Mouse (Mus musculus): ENCODE results near the gene Card10. TPM values are rescaled to one million over a fixed set of nuclear protein-coding genes. Genes with fewer than 3 reads are reported as not detected.
A peak's percentile ranks its signal among the peaks of the same experiment; 100 is the strongest.

Card10 gene
- polyA plus RNA-seq, 1 experiment from 2014 or later, result 9.5 TPM

- no peaks in the 10 kb centered on the region for H3K36me3 ChIP-seq
- ATAC-seq (replicated peaks; ENCODE audit: low FRiP score), result no peak
- H3K27me3 ChIP-seq, result no peaks in the 10 kb centered on the region
- H3K9ac ChIP-seq, result no peak overlapping the region
- no peaks in the 10 kb centered on the region for H3K4me1 ChIP-seq
- H3K4me2 ChIP-seq, result no peak overlapping the region
- WGBS, result 32% methylated on average over 10 of the region's 10 CpGs
- H3K9me3 ChIP-seq (replicated peaks), result no peaks in the 10 kb centered on the region
- no peak overlapping the region for H3K27ac ChIP-seq
- H3K4me3 ChIP-seq (replicated peaks), result no peak overlapping the region
These were observed 39.6 kb downstream of the Card10 start for GRCm38 (mm10) chr15:78763210-78763609.

DNA sequence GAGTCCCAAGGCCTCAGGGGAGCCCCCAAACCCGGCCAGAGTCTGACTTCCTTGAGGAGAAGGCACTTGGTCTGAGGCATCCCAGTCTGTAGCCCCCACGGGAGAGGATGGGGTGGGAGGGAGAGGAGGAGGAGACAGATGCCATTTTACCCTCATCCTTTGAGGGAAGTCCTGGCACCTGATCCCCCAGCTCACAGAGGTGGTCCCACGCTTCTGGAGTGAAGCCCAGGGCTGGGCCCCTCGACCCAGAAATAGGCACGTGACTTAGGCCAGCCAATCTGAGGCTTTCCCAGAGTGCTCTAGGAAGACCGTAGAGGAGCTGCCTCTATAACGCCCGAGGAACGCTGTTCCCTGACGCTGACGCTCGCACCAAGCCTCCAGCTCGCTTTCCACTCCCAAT is 41.7 kb downstream of the Card10 start:
- no peak overlapping the region for H3K4me2 ChIP-seq
- peaks cover 3% of the 10 kb centered on the region; the same call in 1 of the 2 replicates for H3K4me1 ChIP-seq
- no peaks in the 10 kb centered on the region for H3K9me3 ChIP-seq (replicated peaks)
- no peak overlapping the region for H3K4me3 ChIP-seq (replicated peaks)
- H3K36me3 ChIP-seq, result no peaks in the 10 kb centered on the region
- H3K9ac ChIP-seq, result no peak overlapping the region
- H3K27ac ChIP-seq, result no peak overlapping the region
- ATAC-seq (replicated peaks; ENCODE audit: low FRiP score), result no peak
- 82% methylated on average over 13 of the region's 13 CpGs for WGBS
- no peaks in the 10 kb centered on the region for H3K27me3 ChIP-seq

- H3K4me1 ChIP-seq, result peaks cover 10% of the 10 kb centered on the region
- 89% methylated on average over 6 of the region's 6 CpGs for WGBS
- no peak overlapping the region for H3K27ac ChIP-seq
- no peaks in the 10 kb centered on the region for H3K36me3 ChIP-seq
- H3K9ac ChIP-seq, result no peak overlapping the region
- H3K27me3 ChIP-seq, result no peaks in the 10 kb centered on the region
- no peak for ATAC-seq (replicated peaks; ENCODE audit: low FRiP score)
- no peak overlapping the region for H3K4me3 ChIP-seq (replicated peaks)
- H3K4me2 ChIP-seq, result no peak overlapping the region
- no peaks in the 10 kb centered on the region for H3K9me3 ChIP-seq (replicated peaks)
These were observed 44.7 kb downstream of the Card10 start for GRCm38 (mm10) chr15:78758132-78758531.

- H3K27me3 ChIP-seq, result no peaks in the 10 kb centered on the region
- ATAC-seq (replicated peaks; ENCODE audit: low FRiP score), result no peak
- WGBS, result 60% methylated on average over 12 of the region's 12 CpGs
These were observed 46.7 kb downstream of the Card10 start for GRCm38 (mm10) chr15:78755966-78756725.

DNA sequence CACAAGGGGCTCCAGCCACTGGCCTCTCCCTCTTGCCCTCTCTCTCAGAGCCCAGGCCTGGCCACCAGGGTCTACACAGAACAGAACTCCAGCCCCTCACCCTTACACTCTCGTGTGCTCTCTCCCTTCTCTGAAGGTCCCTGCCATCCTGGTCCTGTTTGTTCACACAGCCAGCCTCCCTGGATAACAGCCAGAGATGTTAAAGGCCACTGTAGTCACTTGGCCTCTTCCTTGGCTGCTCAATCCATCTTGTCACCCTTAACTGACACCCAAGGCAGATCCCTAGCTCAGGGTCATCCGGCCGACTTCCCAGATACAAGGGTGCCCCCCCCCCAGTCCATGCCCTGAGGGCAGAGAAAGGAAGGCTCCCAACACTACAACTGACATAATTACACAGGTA is 47.6 kb downstream of the Card10 start:
- Histone ChIP-seq H3K27ac (no peak overlapping the region), H3K9me3 (replicated peaks) (no peaks in the 10 kb centered on the region), H3K4me3 (replicated peaks) (no peak overlapping the region), H3K4me1 (peaks cover 10% of the 10 kb centered on the region), H3K4me2 (no peak overlapping the region), H3K27me3 (no peaks in the 10 kb centered on the region), H3K9ac (no peak overlapping the region), H3K36me3 (no peaks in the 10 kb centered on the region)
- ATAC-seq (replicated peaks; ENCODE audit: low FRiP score), result no peak
- WGBS, result 50% methylated on average over 3 of the region's 3 CpGs

More at GRCm38 (mm10) chr15:78755966-78756725, 46.7 kb downstream of the Card10 start:
- Histone ChIP-seq H3K4me2 (no peak overlapping the region), H3K9ac (no peak overlapping the region), H3K36me3 (no peaks in the 10 kb centered on the region), H3K4me3 (replicated peaks) (no peak overlapping the region), H3K9me3 (replicated peaks) (no peaks in the 10 kb centered on the region), H3K27ac (no peak overlapping the region), H3K4me1 (peaks cover 10% of the 10 kb centered on the region)

- 82% methylated on average over 5 of the region's 5 CpGs for WGBS
- ATAC-seq (replicated peaks; ENCODE audit: low FRiP score), result no peak
These were observed 48.7 kb downstream of the Card10 start for GRCm38 (mm10) chr15:78754144-78754543.

DNA sequence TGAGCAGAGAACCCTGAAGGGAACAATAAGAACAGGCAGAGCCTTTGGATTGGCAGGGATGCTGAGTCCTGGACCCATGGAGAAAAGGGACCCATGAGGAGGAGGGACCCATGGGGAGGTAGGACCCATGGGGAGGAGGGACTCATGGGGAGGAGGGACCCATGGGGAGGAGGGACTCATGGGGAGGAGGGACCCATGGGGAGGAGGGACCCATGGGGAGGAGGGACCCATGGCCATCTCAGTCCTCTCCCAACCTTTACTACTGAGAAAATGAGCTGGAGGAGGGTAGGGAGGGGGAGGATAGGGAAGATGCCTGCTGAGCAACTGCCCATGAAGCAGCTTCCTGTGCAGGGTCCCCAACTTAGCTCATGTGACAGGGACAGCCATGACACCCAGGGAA is 49.9 kb downstream of the Card10 start:
- peaks cover 10% of the 10 kb centered on the region for H3K4me1 ChIP-seq
- no peaks in the 10 kb centered on the region for H3K9me3 ChIP-seq (replicated peaks)
- H3K36me3 ChIP-seq, result no peaks in the 10 kb centered on the region
- H3K27ac ChIP-seq, result no peak overlapping the region
- H3K9ac ChIP-seq, result no peak overlapping the region
- ATAC-seq (replicated peaks; ENCODE audit: low FRiP score), result peak; percentile 31; the same call in 1 of the 2 replicates
- H3K27me3 ChIP-seq, result no peaks in the 10 kb centered on the region
- no peak overlapping the region for H3K4me3 ChIP-seq (replicated peaks)
- no peak overlapping the region for H3K4me2 ChIP-seq

More at GRCm38 (mm10) chr15:78754144-78754543, 48.7 kb downstream of the Card10 start:
- Histone ChIP-seq H3K4me1 (peaks cover 10% of the 10 kb centered on the region), H3K36me3 (no peaks in the 10 kb centered on the region), H3K27me3 (no peaks in the 10 kb centered on the region), H3K4me3 (replicated peaks) (no peak overlapping the region), H3K27ac (no peak overlapping the region), H3K9me3 (replicated peaks) (no peaks in the 10 kb centered on the region), H3K9ac (no peak overlapping the region), H3K4me2 (no peak overlapping the region)

DNA sequence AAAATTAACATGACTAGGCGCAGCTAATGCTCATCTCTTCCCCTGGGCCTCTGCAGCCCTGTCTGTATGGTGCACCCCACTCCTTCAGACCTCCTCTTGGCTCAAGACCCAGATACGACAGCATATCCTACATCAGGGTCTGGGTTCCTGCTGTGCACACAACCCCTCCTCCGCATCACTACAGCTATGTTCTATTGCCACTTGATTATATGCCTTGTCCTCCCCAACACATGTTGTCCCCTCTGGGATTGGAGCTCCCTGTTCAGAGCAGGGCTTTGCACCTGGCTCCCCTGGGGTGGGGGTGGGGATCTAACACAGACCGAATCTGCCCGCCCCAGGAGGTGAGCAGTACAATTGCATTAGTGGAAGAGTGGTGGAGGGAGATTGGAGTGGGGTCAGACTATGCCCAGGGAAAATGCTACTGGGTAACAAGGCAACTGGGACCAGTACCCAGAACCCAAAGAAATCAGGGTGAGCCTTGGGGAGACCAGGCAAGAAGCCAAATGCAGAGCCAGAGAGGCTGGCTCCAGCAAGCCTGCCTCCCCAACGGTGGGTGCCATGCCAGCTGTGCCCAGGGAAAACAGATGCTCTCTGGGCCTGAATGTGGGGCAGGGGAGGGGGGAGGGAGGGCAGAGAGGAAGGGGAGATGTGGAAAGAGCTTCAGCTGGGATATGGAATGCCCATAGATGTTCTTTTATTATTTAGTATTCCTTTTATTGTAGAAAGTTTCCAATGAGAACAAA is 52.1 kb downstream of the Card10 start:
- H3K9ac ChIP-seq, result no peak overlapping the region
- H3K36me3 ChIP-seq, result no peaks in the 10 kb centered on the region
- H3K4me2 ChIP-seq, result no peak overlapping the region
- ATAC-seq (replicated peaks; ENCODE audit: low FRiP score), result no peak
- WGBS, result 58% methylated on average over 6 of the region's 6 CpGs
- H3K4me3 ChIP-seq (replicated peaks), result no peak overlapping the region
- peaks cover 7% of the 10 kb centered on the region; the same call in 1 of the 2 replicates for H3K4me1 ChIP-seq
- H3K9me3 ChIP-seq (replicated peaks), result no peaks in the 10 kb centered on the region
- H3K27ac ChIP-seq, result no peak overlapping the region
- no peaks in the 10 kb centered on the region for H3K27me3 ChIP-seq

- ATAC-seq (replicated peaks; ENCODE audit: low FRiP score), result no peak; the same call in 1 of the 2 replicates
- H3K36me3 ChIP-seq, result no peaks in the 10 kb centered on the region
- no peak overlapping the region for H3K27ac ChIP-seq
- no peak overlapping the region for H3K4me2 ChIP-seq
- peaks cover 7% of the 10 kb centered on the region; the same call in 1 of the 2 replicates for H3K4me1 ChIP-seq
- 36% methylated on average over 5 of the region's 5 CpGs for WGBS
- no peak overlapping the region for H3K4me3 ChIP-seq (replicated peaks)
- no peak overlapping the region for H3K9ac ChIP-seq
- H3K9me3 ChIP-seq (replicated peaks), result no peaks in the 10 kb centered on the region
- no peaks in the 10 kb centered on the region for H3K27me3 ChIP-seq
These were observed 53.0 kb downstream of the Card10 start for GRCm38 (mm10) chr15:78749855-78750254.

DNA sequence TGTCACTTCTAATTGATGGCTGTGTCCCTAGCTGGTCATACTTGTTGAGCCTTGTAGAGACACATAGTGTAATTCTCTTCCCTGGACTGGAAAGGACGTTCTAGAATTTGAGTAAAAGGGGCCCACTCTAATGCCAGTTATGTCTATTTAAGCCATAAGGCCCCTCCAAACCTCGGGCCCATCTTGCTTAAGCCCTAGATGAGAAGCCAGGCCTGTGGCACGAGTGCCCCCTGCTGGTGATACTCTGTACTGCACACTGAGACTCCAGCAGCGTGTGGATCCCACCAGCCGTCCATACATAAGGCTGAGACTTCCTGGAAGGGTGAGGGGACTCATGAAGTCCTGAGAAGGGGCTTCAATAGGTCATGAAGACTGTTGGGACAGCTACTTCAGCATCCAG is 58.6 kb downstream of the Card10 start:
- Histone ChIP-seq H3K9ac (no peak overlapping the region), H3K27me3 (peaks cover 27% of the 10 kb centered on the region; the same call in 1 of the 2 replicates), H3K27ac (no peak overlapping the region), H3K4me3 (replicated peaks) (no peak overlapping the region), H3K9me3 (replicated peaks) (no peaks in the 10 kb centered on the region), H3K4me2 (no peak overlapping the region), H3K4me1 (no peaks in the 10 kb centered on the region), H3K36me3 (no peaks in the 10 kb centered on the region)
- WGBS, result 3% methylated on average over 5 of the region's 5 CpGs
- ATAC-seq (replicated peaks; ENCODE audit: low FRiP score), result no peak

- H3K4me2 ChIP-seq, result no peak overlapping the region
- H3K27ac ChIP-seq, result no peak overlapping the region
- 82% methylated on average over 10 of the region's 10 CpGs for WGBS
- H3K4me1 ChIP-seq, result peaks cover 2% of the 10 kb centered on the region
- H3K27me3 ChIP-seq, result peaks cover 27% of the 10 kb centered on the region; the same call in 1 of the 2 replicates
- H3K9ac ChIP-seq, result no peak overlapping the region
- H3K9me3 ChIP-seq (replicated peaks), result no peaks in the 10 kb centered on the region
- ATAC-seq (replicated peaks; ENCODE audit: low FRiP score), result no peak
- H3K36me3 ChIP-seq, result no peaks in the 10 kb centered on the region
- no peak overlapping the region for H3K4me3 ChIP-seq (replicated peaks)
These were observed 60.0 kb downstream of the Card10 start for GRCm38 (mm10) chr15:78742831-78743230.

DNA sequence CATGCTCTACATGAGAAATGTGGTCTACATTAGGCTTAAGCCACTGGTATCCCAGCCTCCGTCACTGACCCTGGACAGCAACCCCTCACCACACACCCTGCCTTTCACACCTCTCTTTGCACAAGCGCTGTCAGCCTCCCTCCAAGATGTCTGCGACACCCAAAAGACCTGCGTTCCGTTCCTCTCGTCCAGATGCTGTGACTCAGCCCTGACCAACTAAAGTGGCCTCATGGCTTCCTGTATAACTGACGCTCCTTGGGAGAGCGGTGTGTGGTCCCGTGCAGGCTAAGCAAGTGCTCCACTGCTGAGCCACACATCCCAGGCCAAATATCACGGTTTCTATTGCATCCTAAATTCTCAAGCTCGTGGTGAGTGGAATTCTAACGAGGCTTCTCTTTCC is 62.2 kb downstream of the Card10 start:
- no peak for ATAC-seq (replicated peaks; ENCODE audit: low FRiP score)
- no peak overlapping the region for H3K27ac ChIP-seq

More for the DNA sequence above, 62.2 kb downstream of the Card10 start:
- Histone ChIP-seq H3K4me3 (replicated peaks) (no peak overlapping the region), H3K27me3 (peaks cover 40% of the 10 kb centered on the region; the same call in 1 of the 2 replicates), H3K4me1 (peaks cover 23% of the 10 kb centered on the region), H3K9ac (no peak overlapping the region), H3K9me3 (replicated peaks) (no peaks in the 10 kb centered on the region), H3K36me3 (no peaks in the 10 kb centered on the region), H3K4me2 (no peak overlapping the region)
- 49% methylated on average over 12 of the region's 12 CpGs for WGBS
